Mouse (Mus musculus): ENCODE measurements around the gene Mfsd1. TPM values are rescaled to one million over a fixed set of nuclear protein-coding genes. Genes with fewer than 3 reads are reported as not detected.

Mfsd1 gene
- polyA plus RNA-seq, 1 experiment, result 23.6 TPM

GRCm38 (mm10) chr3:67557718-67558354, 24.7 kb upstream of the Mfsd1 start:
- DNase-seq, result no peak
- WGBS, result 63% methylated on average over 14 of the region's 14 CpGs
- Histone ChIP-seq H3K27ac (ENCODE audit: insufficient read depth, low read length) (no peak overlapping the region), H3K4me3 (replicated peaks; ENCODE audit: insufficient read depth, low read depth, low read length) (no peak overlapping the region), H3K4me1 (ENCODE audit: control insufficient read depth, insufficient read depth, low read length) (no peaks in the 10 kb centered on the region), H3K27me3 (ENCODE audit: control insufficient read depth, insufficient read depth, low read length) (no peaks in the 10 kb centered on the region)
- TF ChIP-seq CTCF (IDR thresholded peaks at IDR 0.05; ENCODE audit: borderline replicate concordance, insufficient read depth, low read depth, low read length) (no peak), POLR2A (IDR thresholded peaks at IDR 0.05; ENCODE audit: borderline replicate concordance, insufficient read depth, low read length) (no peak)

GRCm38 (mm10) chr3:67564731-67565357, 17.7 kb upstream of the Mfsd1 start:
- no peak for TF ChIP-seq POLR2A (IDR thresholded peaks at IDR 0.05; ENCODE audit: borderline replicate concordance, insufficient read depth, low read length)
- peak; percentile 38; the same call in 1 of the 2 replicates for TF ChIP-seq CTCF (IDR thresholded peaks at IDR 0.05; ENCODE audit: borderline replicate concordance, insufficient read depth, low read depth, low read length)
- Histone ChIP-seq H3K27me3 (ENCODE audit: control insufficient read depth, insufficient read depth, low read length) (no peaks in the 10 kb centered on the region), H3K27ac (ENCODE audit: insufficient read depth, low read length) (no peak overlapping the region), H3K4me3 (replicated peaks; ENCODE audit: insufficient read depth, low read depth, low read length) (no peak overlapping the region), H3K4me1 (ENCODE audit: control insufficient read depth, insufficient read depth, low read length) (no peaks in the 10 kb centered on the region)
- WGBS, result 19% methylated on average over 5 of the region's 5 CpGs
- DNase-seq, result no peak

- Histone ChIP-seq H3K4me1 (ENCODE audit: control insufficient read depth, insufficient read depth, low read length) (no peaks in the 10 kb centered on the region), H3K27me3 (ENCODE audit: control insufficient read depth, insufficient read depth, low read length) (no peaks in the 10 kb centered on the region), H3K4me3 (replicated peaks; ENCODE audit: insufficient read depth, low read depth, low read length) (no peak overlapping the region), H3K27ac (ENCODE audit: insufficient read depth, low read length) (no peak overlapping the region)
- DNase-seq, result no peak
- TF ChIP-seq POLR2A (IDR thresholded peaks at IDR 0.05; ENCODE audit: borderline replicate concordance, insufficient read depth, low read length), result no peak
- TF ChIP-seq CTCF (IDR thresholded peaks at IDR 0.05; ENCODE audit: borderline replicate concordance, insufficient read depth, low read depth, low read length), result no peak
- WGBS, result 68% methylated on average over 8 of the region's 8 CpGs
These were observed 16.9 kb upstream of the Mfsd1 start for GRCm38 (mm10) chr3:67565540-67566227.

GRCm38 (mm10) chr3:67568015-67568618, 14.4 kb upstream of the Mfsd1 start:
- 16% methylated on average over 17 of the region's 17 CpGs for WGBS
- H3K27me3 ChIP-seq (ENCODE audit: control insufficient read depth, insufficient read depth, low read length), result no peaks in the 10 kb centered on the region

GRCm38 (mm10) chr3:67572918-67573317, 9.6 kb upstream of the Mfsd1 start:
- Histone ChIP-seq H3K4me1 (ENCODE audit: control insufficient read depth, insufficient read depth, low read length) (no peaks in the 10 kb centered on the region), H3K27ac (ENCODE audit: insufficient read depth, low read length) (no peak overlapping the region), H3K4me3 (replicated peaks; ENCODE audit: insufficient read depth, low read depth, low read length) (no peak overlapping the region), H3K27me3 (ENCODE audit: control insufficient read depth, insufficient read depth, low read length) (no peaks in the 10 kb centered on the region)
- TF ChIP-seq CTCF (IDR thresholded peaks at IDR 0.05; ENCODE audit: borderline replicate concordance, insufficient read depth, low read depth, low read length), result peak; percentile 60; the same call in 1 of the 2 replicates
- TF ChIP-seq POLR2A (IDR thresholded peaks at IDR 0.05; ENCODE audit: borderline replicate concordance, insufficient read depth, low read length), result no peak
- no peak for DNase-seq
- 62% methylated on average over 4 of the region's 4 CpGs for WGBS

More at GRCm38 (mm10) chr3:67568015-67568618, 14.4 kb upstream of the Mfsd1 start:
- peak; percentile 71 to 72 for DNase-seq
- peak overlapping the region; percentile 2 for H3K4me3 ChIP-seq (replicated peaks; ENCODE audit: insufficient read depth, low read depth, low read length)
- TF ChIP-seq POLR2A (IDR thresholded peaks at IDR 0.05; ENCODE audit: borderline replicate concordance, insufficient read depth, low read length) (no peak), CTCF (IDR thresholded peaks at IDR 0.05; ENCODE audit: borderline replicate concordance, insufficient read depth, low read depth, low read length) (peak; percentile 85)
- H3K4me1 ChIP-seq (ENCODE audit: control insufficient read depth, insufficient read depth, low read length), result no peaks in the 10 kb centered on the region
- H3K27ac ChIP-seq (ENCODE audit: insufficient read depth, low read length), result no peak overlapping the region

GRCm38 (mm10) chr3:67573523-67573922, 9.0 kb upstream of the Mfsd1 start:
- 0% methylated on average over 1 of the region's 1 CpGs for WGBS
- no peak for TF ChIP-seq CTCF (IDR thresholded peaks at IDR 0.05; ENCODE audit: borderline replicate concordance, insufficient read depth, low read depth, low read length)
- TF ChIP-seq POLR2A (IDR thresholded peaks at IDR 0.05; ENCODE audit: borderline replicate concordance, insufficient read depth, low read length), result no peak
- no peak overlapping the region for H3K27ac ChIP-seq (ENCODE audit: insufficient read depth, low read length)
- H3K27me3 ChIP-seq (ENCODE audit: control insufficient read depth, insufficient read depth, low read length), result no peaks in the 10 kb centered on the region
- no peak for DNase-seq
- H3K4me3 ChIP-seq (replicated peaks; ENCODE audit: insufficient read depth, low read depth, low read length), result no peak overlapping the region
- H3K4me1 ChIP-seq (ENCODE audit: control insufficient read depth, insufficient read depth, low read length), result no peaks in the 10 kb centered on the region

- no peak for TF ChIP-seq POLR2A (IDR thresholded peaks at IDR 0.05; ENCODE audit: borderline replicate concordance, insufficient read depth, low read length)
- TF ChIP-seq CTCF (IDR thresholded peaks at IDR 0.05; ENCODE audit: borderline replicate concordance, insufficient read depth, low read depth, low read length), result no peak
- Histone ChIP-seq H3K4me1 (ENCODE audit: control insufficient read depth, insufficient read depth, low read length) (no peaks in the 10 kb centered on the region), H3K4me3 (replicated peaks; ENCODE audit: insufficient read depth, low read depth, low read length) (no peak overlapping the region), H3K27ac (ENCODE audit: insufficient read depth, low read length) (no peak overlapping the region), H3K27me3 (ENCODE audit: control insufficient read depth, insufficient read depth, low read length) (no peaks in the 10 kb centered on the region)
- no peak for DNase-seq
- 84% methylated on average over 2 of the region's 2 CpGs for WGBS
These were observed 6.3 kb upstream of the Mfsd1 start for GRCm38 (mm10) chr3:67576248-67576647.

Data from cerebellum, adult 2 months (tissue).